ENCODE assay signal across 1 mouse cellular context in genomic region chr2:74300366-74300791, GRCm38 (mm10).
A peak's percentile ranks its signal among the peaks of the same experiment; 100 is the strongest.
TF ChIP-seq lines count a peak whose summit lies in the region.

No protein-coding gene starts in this region.

TF ChIP-seq in CH12.LX, 34 proteins besides CTCF, POLR2A, EP300 and RAD21 (continued from another document):
- TF ChIP-seq TBP (conservative IDR thresholded peaks at IDR 0.05; ENCODE audit: low read depth, low read length): no peak
- no peak for TF ChIP-seq KAT2A (IDR thresholded peaks at IDR 0.05; ENCODE audit: insufficient replicate concordance, low read length)
- TF ChIP-seq ZNF384 (IDR thresholded peaks at IDR 0.05; ENCODE audit: low read depth, low read length): peak; percentile 81; the same call in 1 of the 2 replicates
- peak; percentile 91 for TF ChIP-seq CHD2 (IDR thresholded peaks at IDR 0.05; ENCODE audit: low read length)
- no peak for TF ChIP-seq ZC3H11A (IDR thresholded peaks at IDR 0.05; ENCODE audit: low read depth, low read length)
- TF ChIP-seq TCF12 (IDR thresholded peaks at IDR 0.05; ENCODE audit: low read depth, low read length): no peak
TF ChIP-seq in CH12.LX: peak in this region for 5.
